Mouse (Mus musculus): ENCODE measurements around the gene Stim1. TPM values are rescaled to one million over a fixed set of nuclear protein-coding genes. Genes with fewer than 3 reads are reported as not detected.

Stim1 gene
- total RNA-seq, 1 experiment = 22.4 TPM

- no peak overlapping the region for H3K9ac ChIP-seq (ENCODE audit: insufficient read depth, low read depth, low read length, poor library complexity, severe bottlenecking)
- no peaks in the 10 kb centered on the region for H3K4me1 ChIP-seq (ENCODE audit: control insufficient read depth in 2 of 2, insufficient read depth in 2 of 2, low read length in 2 of 2, poor library complexity in 1 of 2)
- no peaks in the 10 kb centered on the region for H3K36me3 ChIP-seq (ENCODE audit: control insufficient read depth, insufficient read depth, low read length, poor library complexity, severe bottlenecking)
- no peak overlapping the region for H3K4me3 ChIP-seq (ENCODE audit: insufficient read depth in 1 of 2, low read depth in 1 of 2, low read length in 2 of 2, poor library complexity in 1 of 2, severe bottlenecking in 1 of 2)
- TF ChIP-seq ZNF384 (IDR thresholded peaks at IDR 0.05; ENCODE audit: low read depth, low read length) (no peak), CHD2 (IDR thresholded peaks at IDR 0.05; ENCODE audit: low read depth, low read length) (no peak), HCFC1 (IDR thresholded peaks at IDR 0.05; ENCODE audit: borderline replicate concordance, insufficient read depth, low read length) (no peak), MAFK (IDR thresholded peaks at IDR 0.05; ENCODE audit: insufficient read depth, low read depth, low read length) (no peak), ZC3H11A (IDR thresholded peaks at IDR 0.05; ENCODE audit: borderline replicate concordance, low read depth, low read length) (no peak)
- no peak for DNase-seq (ENCODE audit: low read depth, low spot score)
- no peak overlapping the region for H3K27ac ChIP-seq (ENCODE audit: insufficient read depth, low read depth, low read length, poor library complexity, severe bottlenecking)
- H3K9me3 ChIP-seq (ENCODE audit: control insufficient read depth, insufficient read depth, low read depth, low read length) = no peaks in the 10 kb centered on the region
- in situ Hi-C loops (cut with MboI; ENCODE audit: low sequenced_read_pairs in 2 of 2, unreplicated experiment in 2 of 2) = no loop called here
Observed at GRCm38 (mm10) chr7:102347327-102347726, 79.7 kb downstream of the Stim1 start.

- no peak for DNase-seq (ENCODE audit: low read depth, low spot score)
- H3K4me3 ChIP-seq (ENCODE audit: insufficient read depth in 1 of 2, low read depth in 1 of 2, low read length in 2 of 2, poor library complexity in 1 of 2, severe bottlenecking in 1 of 2) = no peak overlapping the region
- H3K9me3 ChIP-seq (ENCODE audit: control insufficient read depth, insufficient read depth, low read depth, low read length) = no peaks in the 10 kb centered on the region
- no peak overlapping the region for H3K27ac ChIP-seq (ENCODE audit: insufficient read depth, low read depth, low read length, poor library complexity, severe bottlenecking)
- H3K36me3 ChIP-seq (ENCODE audit: control insufficient read depth, insufficient read depth, low read length, poor library complexity, severe bottlenecking) = no peaks in the 10 kb centered on the region
- in situ Hi-C loops (cut with MboI; ENCODE audit: low sequenced_read_pairs in 2 of 2, unreplicated experiment in 2 of 2) = no loop called here
- no peak overlapping the region for H3K9ac ChIP-seq (ENCODE audit: insufficient read depth, low read depth, low read length, poor library complexity, severe bottlenecking)
- no peaks in the 10 kb centered on the region for H3K4me1 ChIP-seq (ENCODE audit: control insufficient read depth in 2 of 2, insufficient read depth in 2 of 2, low read length in 2 of 2, poor library complexity in 1 of 2)
- no peak for TF ChIP-seq CHD2 (IDR thresholded peaks at IDR 0.05; ENCODE audit: low read depth, low read length)
- no peak for TF ChIP-seq ZC3H11A (IDR thresholded peaks at IDR 0.05; ENCODE audit: borderline replicate concordance, low read depth, low read length)
- no peak for TF ChIP-seq MAFK (IDR thresholded peaks at IDR 0.05; ENCODE audit: insufficient read depth, low read depth, low read length)
- TF ChIP-seq ZNF384 (IDR thresholded peaks at IDR 0.05; ENCODE audit: low read depth, low read length) = no peak
- no peak for TF ChIP-seq HCFC1 (IDR thresholded peaks at IDR 0.05; ENCODE audit: borderline replicate concordance, insufficient read depth, low read length)
Observed at GRCm38 (mm10) chr7:102348681-102349080, 81.1 kb downstream of the Stim1 start.

GRCm38 (mm10) chr7:102349236-102349635, 81.6 kb downstream of the Stim1 start:
- TF ChIP-seq ZNF384 (IDR thresholded peaks at IDR 0.05; ENCODE audit: low read depth, low read length) (no peak), HCFC1 (IDR thresholded peaks at IDR 0.05; ENCODE audit: borderline replicate concordance, insufficient read depth, low read length) (no peak), CHD2 (IDR thresholded peaks at IDR 0.05; ENCODE audit: low read depth, low read length) (no peak), ZC3H11A (IDR thresholded peaks at IDR 0.05; ENCODE audit: borderline replicate concordance, low read depth, low read length) (no peak), MAFK (IDR thresholded peaks at IDR 0.05; ENCODE audit: insufficient read depth, low read depth, low read length) (no peak)
- in situ Hi-C loops (cut with MboI; ENCODE audit: low sequenced_read_pairs in 2 of 2, unreplicated experiment in 2 of 2) = no loop called here
- no peaks in the 10 kb centered on the region for H3K36me3 ChIP-seq (ENCODE audit: control insufficient read depth, insufficient read depth, low read length, poor library complexity, severe bottlenecking)
- no peaks in the 10 kb centered on the region for H3K4me1 ChIP-seq (ENCODE audit: control insufficient read depth in 2 of 2, insufficient read depth in 2 of 2, low read length in 2 of 2, poor library complexity in 1 of 2)
- no peak for DNase-seq (ENCODE audit: low read depth, low spot score)
- no peak overlapping the region for H3K27ac ChIP-seq (ENCODE audit: insufficient read depth, low read depth, low read length, poor library complexity, severe bottlenecking)
- no peak overlapping the region for H3K9ac ChIP-seq (ENCODE audit: insufficient read depth, low read depth, low read length, poor library complexity, severe bottlenecking)
- no peak overlapping the region for H3K4me3 ChIP-seq (ENCODE audit: insufficient read depth in 1 of 2, low read depth in 1 of 2, low read length in 2 of 2, poor library complexity in 1 of 2, severe bottlenecking in 1 of 2)
- H3K9me3 ChIP-seq (ENCODE audit: control insufficient read depth, insufficient read depth, low read depth, low read length) = no peaks in the 10 kb centered on the region

- Histone ChIP-seq H3K27ac (ENCODE audit: insufficient read depth, low read depth, low read length, poor library complexity, severe bottlenecking) (no peak overlapping the region), H3K4me3 (ENCODE audit: insufficient read depth in 1 of 2, low read depth in 1 of 2, low read length in 2 of 2, poor library complexity in 1 of 2, severe bottlenecking in 1 of 2) (no peak overlapping the region), H3K36me3 (ENCODE audit: control insufficient read depth, insufficient read depth, low read length, poor library complexity, severe bottlenecking) (no peaks in the 10 kb centered on the region), H3K9ac (ENCODE audit: insufficient read depth, low read depth, low read length, poor library complexity, severe bottlenecking) (no peak overlapping the region), H3K4me1 (ENCODE audit: control insufficient read depth in 2 of 2, insufficient read depth in 2 of 2, low read length in 2 of 2, poor library complexity in 1 of 2) (no peaks in the 10 kb centered on the region), H3K9me3 (ENCODE audit: control insufficient read depth, insufficient read depth, low read depth, low read length) (no peaks in the 10 kb centered on the region)
- TF ChIP-seq MAFK (IDR thresholded peaks at IDR 0.05; ENCODE audit: insufficient read depth, low read depth, low read length) (no peak), HCFC1 (IDR thresholded peaks at IDR 0.05; ENCODE audit: borderline replicate concordance, insufficient read depth, low read length) (no peak), ZC3H11A (IDR thresholded peaks at IDR 0.05; ENCODE audit: borderline replicate concordance, low read depth, low read length) (no peak), CHD2 (IDR thresholded peaks at IDR 0.05; ENCODE audit: low read depth, low read length) (no peak), ZNF384 (IDR thresholded peaks at IDR 0.05; ENCODE audit: low read depth, low read length) (no peak)
- DNase-seq (ENCODE audit: low read depth, low spot score) = no peak
- in situ Hi-C loops (cut with MboI; ENCODE audit: low sequenced_read_pairs in 2 of 2, unreplicated experiment in 2 of 2) = no loop called here
Observed at GRCm38 (mm10) chr7:102353420-102353819, 85.8 kb downstream of the Stim1 start.

GRCm38 (mm10) chr7:102358124-102358523, 90.5 kb downstream of the Stim1 start:
- no peaks in the 10 kb centered on the region for H3K9me3 ChIP-seq (ENCODE audit: control insufficient read depth, insufficient read depth, low read depth, low read length)
- no peak overlapping the region for H3K4me3 ChIP-seq (ENCODE audit: insufficient read depth in 1 of 2, low read depth in 1 of 2, low read length in 2 of 2, poor library complexity in 1 of 2, severe bottlenecking in 1 of 2)
- no peak overlapping the region for H3K9ac ChIP-seq (ENCODE audit: insufficient read depth, low read depth, low read length, poor library complexity, severe bottlenecking)
- no peak for TF ChIP-seq CHD2 (IDR thresholded peaks at IDR 0.05; ENCODE audit: low read depth, low read length)
- no peak for TF ChIP-seq ZNF384 (IDR thresholded peaks at IDR 0.05; ENCODE audit: low read depth, low read length)
- TF ChIP-seq MAFK (IDR thresholded peaks at IDR 0.05; ENCODE audit: insufficient read depth, low read depth, low read length) = no peak
- TF ChIP-seq HCFC1 (IDR thresholded peaks at IDR 0.05; ENCODE audit: borderline replicate concordance, insufficient read depth, low read length) = no peak
- TF ChIP-seq ZC3H11A (IDR thresholded peaks at IDR 0.05; ENCODE audit: borderline replicate concordance, low read depth, low read length) = no peak
- no peak overlapping the region for H3K27ac ChIP-seq (ENCODE audit: insufficient read depth, low read depth, low read length, poor library complexity, severe bottlenecking)
- in situ Hi-C loops (cut with MboI; ENCODE audit: low sequenced_read_pairs in 2 of 2, unreplicated experiment in 2 of 2) = no loop called here
- no peaks in the 10 kb centered on the region for H3K36me3 ChIP-seq (ENCODE audit: control insufficient read depth, insufficient read depth, low read length, poor library complexity, severe bottlenecking)
- no peak for DNase-seq (ENCODE audit: low read depth, low spot score)
- no peaks in the 10 kb centered on the region for H3K4me1 ChIP-seq (ENCODE audit: control insufficient read depth in 2 of 2, insufficient read depth in 2 of 2, low read length in 2 of 2, poor library complexity in 1 of 2)

All from ES-E14 (cell line).